Mouse (Mus musculus): ENCODE results near the gene Mgat4d. TPM values are rescaled to one million over a fixed set of nuclear protein-coding genes. Genes with fewer than 3 reads are reported as not detected.

Mgat4d gene
- polyA plus RNA-seq, 1 experiment = not detected

GRCm38 (mm10) chr8:83331567-83331898 is 16.7 kb upstream of the Mgat4d start:
- no peaks in the 10 kb centered on the region for H3K4me1 ChIP-seq (ENCODE audit: control insufficient read depth, insufficient read depth, low read length)
- peak overlapping the region; percentile 90 for H3K4me3 ChIP-seq (ENCODE audit: insufficient read depth, low read depth, low read length)
- TF ChIP-seq POLR2A (IDR thresholded peaks at IDR 0.05; ENCODE audit: insufficient read depth, low read depth, low read length) (no peak), CTCF (IDR thresholded peaks at IDR 0.05; ENCODE audit: insufficient read depth, low read depth, low read length) (no peak)
- no peak overlapping the region for H3K27ac ChIP-seq (ENCODE audit: insufficient read depth, low read depth, low read length)
- 5% methylated on average over 7 of the region's 7 CpGs for WGBS

- no peak for TF ChIP-seq CTCF (IDR thresholded peaks at IDR 0.05; ENCODE audit: insufficient read depth, low read depth, low read length)
- TF ChIP-seq POLR2A (IDR thresholded peaks at IDR 0.05; ENCODE audit: insufficient read depth, low read depth, low read length) = peak; percentile 83
- Histone ChIP-seq H3K4me3 (ENCODE audit: insufficient read depth, low read depth, low read length) (peak within 1 kb of the TSS; percentile 90), H3K4me1 (ENCODE audit: control insufficient read depth, insufficient read depth, low read length) (no peaks in the 10 kb centered on the region), H3K27ac (ENCODE audit: insufficient read depth, low read depth, low read length) (peak within 1 kb of the TSS; percentile 59)
- WGBS = under 1% methylated on average over 85 of the region's 85 CpGs
These were observed 16.2 kb upstream of the Mgat4d start, which contains the start of gene Elmod2 for GRCm38 (mm10) chr8:83331899-83332697. Gene Elmod2, minus strand, starts transcription at chr8:83332486.

- Histone ChIP-seq H3K4me3 (ENCODE audit: insufficient read depth, low read depth, low read length) (0 out of 2 replicates have a peak overlapping the region, but pooled peaks have one; percentile 90), H3K4me1 (ENCODE audit: control insufficient read depth, insufficient read depth, low read length) (no peaks in the 10 kb centered on the region), H3K27ac (ENCODE audit: insufficient read depth, low read depth, low read length) (no peak overlapping the region)
- 14% methylated on average over 7 of the region's 7 CpGs for WGBS
- TF ChIP-seq CTCF (IDR thresholded peaks at IDR 0.05; ENCODE audit: insufficient read depth, low read depth, low read length) (no peak), POLR2A (IDR thresholded peaks at IDR 0.05; ENCODE audit: insufficient read depth, low read depth, low read length) (no peak)
These were observed 15.4 kb upstream of the Mgat4d start for GRCm38 (mm10) chr8:83332864-83333263.

- TF ChIP-seq CTCF (IDR thresholded peaks at IDR 0.05; ENCODE audit: insufficient read depth, low read depth, low read length) (no peak), POLR2A (IDR thresholded peaks at IDR 0.05; ENCODE audit: insufficient read depth, low read depth, low read length) (no peak)
- WGBS = 91% methylated on average over 3 of the region's 3 CpGs
- Histone ChIP-seq H3K27ac (ENCODE audit: insufficient read depth, low read depth, low read length) (no peak overlapping the region), H3K4me1 (ENCODE audit: control insufficient read depth, insufficient read depth, low read length) (no peaks in the 10 kb centered on the region), H3K4me3 (ENCODE audit: insufficient read depth, low read depth, low read length) (no peak overlapping the region)
These were observed 6.2 kb upstream of the Mgat4d start for GRCm38 (mm10) chr8:83342076-83342475.

GRCm38 (mm10) chr8:83342693-83343092 is 5.6 kb upstream of the Mgat4d start:
- H3K27ac ChIP-seq (ENCODE audit: insufficient read depth, low read depth, low read length) = no peak overlapping the region
- H3K4me1 ChIP-seq (ENCODE audit: control insufficient read depth, insufficient read depth, low read length) = no peaks in the 10 kb centered on the region
- H3K4me3 ChIP-seq (ENCODE audit: insufficient read depth, low read depth, low read length) = no peak overlapping the region
- no peak for TF ChIP-seq CTCF (IDR thresholded peaks at IDR 0.05; ENCODE audit: insufficient read depth, low read depth, low read length)
- TF ChIP-seq POLR2A (IDR thresholded peaks at IDR 0.05; ENCODE audit: insufficient read depth, low read depth, low read length) = no peak

- no peak for TF ChIP-seq CTCF (IDR thresholded peaks at IDR 0.05; ENCODE audit: insufficient read depth, low read depth, low read length)
- no peak for TF ChIP-seq POLR2A (IDR thresholded peaks at IDR 0.05; ENCODE audit: insufficient read depth, low read depth, low read length)
- WGBS = 93% methylated on average over 2 of the region's 2 CpGs
These were observed 3.0 kb downstream of the Mgat4d start for GRCm38 (mm10) chr8:83351315-83351714.

GRCm38 (mm10) chr8:83363156-83363769 is 15.0 kb downstream of the Mgat4d start:
- Histone ChIP-seq H3K4me1 (ENCODE audit: control insufficient read depth, insufficient read depth, low read length) (no peaks in the 10 kb centered on the region), H3K27ac (ENCODE audit: insufficient read depth, low read depth, low read length) (no peak overlapping the region), H3K4me3 (ENCODE audit: insufficient read depth, low read depth, low read length) (no peak overlapping the region)
- TF ChIP-seq POLR2A (IDR thresholded peaks at IDR 0.05; ENCODE audit: insufficient read depth, low read depth, low read length) = no peak
- no peak for TF ChIP-seq CTCF (IDR thresholded peaks at IDR 0.05; ENCODE audit: insufficient read depth, low read depth, low read length)
- WGBS = 80% methylated on average over 7 of the region's 7 CpGs

More at GRCm38 (mm10) chr8:83351315-83351714, 3.0 kb downstream of the Mgat4d start:
- Histone ChIP-seq H3K4me3 (ENCODE audit: insufficient read depth, low read depth, low read length) (no peak overlapping the region), H3K4me1 (ENCODE audit: control insufficient read depth, insufficient read depth, low read length) (no peaks in the 10 kb centered on the region), H3K27ac (ENCODE audit: insufficient read depth, low read depth, low read length) (no peak overlapping the region)

GRCm38 (mm10) chr8:83377231-83377630 is 29.0 kb downstream of the Mgat4d start:
- Histone ChIP-seq H3K27ac (ENCODE audit: insufficient read depth, low read depth, low read length) (no peak overlapping the region), H3K4me1 (ENCODE audit: control insufficient read depth, insufficient read depth, low read length) (no peaks in the 10 kb centered on the region), H3K4me3 (ENCODE audit: insufficient read depth, low read depth, low read length) (no peak overlapping the region)
- TF ChIP-seq POLR2A (IDR thresholded peaks at IDR 0.05; ENCODE audit: insufficient read depth, low read depth, low read length) = no peak
- no peak for TF ChIP-seq CTCF (IDR thresholded peaks at IDR 0.05; ENCODE audit: insufficient read depth, low read depth, low read length)

- H3K4me1 ChIP-seq (ENCODE audit: control insufficient read depth, insufficient read depth, low read length) = no peaks in the 10 kb centered on the region
- WGBS = 77% methylated on average over 4 of the region's 4 CpGs
- TF ChIP-seq POLR2A (IDR thresholded peaks at IDR 0.05; ENCODE audit: insufficient read depth, low read depth, low read length) = no peak
- no peak for TF ChIP-seq CTCF (IDR thresholded peaks at IDR 0.05; ENCODE audit: insufficient read depth, low read depth, low read length)
- H3K27ac ChIP-seq (ENCODE audit: insufficient read depth, low read depth, low read length) = no peak overlapping the region
- H3K4me3 ChIP-seq (ENCODE audit: insufficient read depth, low read depth, low read length) = no peak overlapping the region
These were observed 31.9 kb downstream of the Mgat4d start for GRCm38 (mm10) chr8:83380141-83380540.
